Mouse (Mus musculus): Measurements from ENCODE around the gene Fam126b.

DNA sequence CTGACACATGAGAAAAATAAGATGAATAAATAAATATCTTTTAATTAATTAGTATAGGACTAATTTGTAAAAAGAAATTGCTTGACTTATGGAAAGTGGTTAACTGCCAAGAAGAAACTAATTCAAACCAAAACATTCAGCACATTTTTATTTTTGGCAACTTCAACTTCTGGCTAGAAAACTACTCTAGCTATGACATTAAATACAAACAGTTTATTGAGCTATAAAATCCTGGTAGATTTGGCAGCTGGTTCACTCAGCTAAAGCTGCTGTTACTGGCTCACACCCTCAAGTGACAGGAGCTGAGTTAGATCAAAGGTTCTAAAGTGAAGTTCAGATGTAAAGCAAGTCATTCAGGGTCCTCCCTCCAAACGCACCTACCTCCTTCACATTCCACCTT lies 3.5 kb downstream of the Fam126b start:
- TF ChIP-seq CTCF (IDR thresholded peaks at IDR 0.05; ENCODE audit: low read depth) (no peak), EP300 (IDR thresholded peaks at IDR 0.05; ENCODE audit: low read depth) (no peak)
